Mouse (Mus musculus): Measurements from ENCODE around the gene Zcchc18. TPM values are rescaled to one million over a fixed set of nuclear protein-coding genes. Genes with fewer than 3 reads are reported as not detected.

Zcchc18 gene
- total and polyA plus RNA-seq, 3 experiments: 0.04 to 0.61 TPM; not detected in 1

- no peaks in the 10 kb centered on the region; a peak in 1 of 4 replicates for H3K4me1 ChIP-seq (ENCODE audit: control insufficient read depth in 1 of 2, insufficient read depth in 2 of 2, low read length in 2 of 2)
- H3K79me2 ChIP-seq (ENCODE audit: control insufficient read depth, insufficient read depth, low read length, poor library complexity): no peaks in the 10 kb centered on the region
- no peak for DNase-seq (ENCODE audit: low read depth, low spot score)
- H3K4me3 ChIP-seq (ENCODE audit: control insufficient read depth in 1 of 2, insufficient read depth in 1 of 2, low read depth in 2 of 2, low read length in 2 of 2): no peak overlapping the region
- peaks cover 2 to 3% of the 10 kb centered on the region in 2 experiments; a peak in 3 of 4 replicates for H3K36me3 ChIP-seq (ENCODE audit: control insufficient read depth in 1 of 2, insufficient read depth in 2 of 2, low read length in 2 of 2)
- H3K9me3 ChIP-seq (replicated peaks; ENCODE audit: insufficient read depth, low read length): no peaks in the 10 kb centered on the region
- no peak overlapping the region for H3K9ac ChIP-seq (ENCODE audit: control insufficient read depth, low read depth, low read length, poor library complexity, severe bottlenecking)
- TF ChIP-seq MAZ (IDR thresholded peaks at IDR 0.05; ENCODE audit: low read depth, low read length): no peak
- no peak for TF ChIP-seq E2F4 (IDR thresholded peaks at IDR 0.05; ENCODE audit: borderline replicate concordance, low read depth, low read length)
- TF ChIP-seq POLR2AphosphoS5 (IDR thresholded peaks at IDR 0.05; ENCODE audit: borderline replicate concordance, low read depth, low read length): no peak
- TF ChIP-seq UBTF (IDR thresholded peaks at IDR 0.05; ENCODE audit: borderline replicate concordance, insufficient read depth, low read depth, low read length): no peak
- no peak for TF ChIP-seq MAFK (IDR thresholded peaks at IDR 0.05; ENCODE audit: borderline replicate concordance, low read depth, low read length)
- TF ChIP-seq ZNF384 (IDR thresholded peaks at IDR 0.05; ENCODE audit: low read depth, low read length): no peak
- no peak for TF ChIP-seq TAL1 (IDR thresholded peaks at IDR 0.05; ENCODE audit: low read length)
- TF ChIP-seq EP300 (IDR thresholded peaks at IDR 0.05; ENCODE audit: low read depth in 1 of 2, low read length in 2 of 2): no peak
- TF ChIP-seq RAD21 (IDR thresholded peaks at IDR 0.05; ENCODE audit: low read depth, low read length): no peak
- no peak for TF ChIP-seq MAX (IDR thresholded peaks at IDR 0.05; ENCODE audit: low read length)
- no peak for TF ChIP-seq POLR2AphosphoS2 (IDR thresholded peaks at IDR 0.05; ENCODE audit: low read length)
- no peak for TF ChIP-seq GATA1 (IDR thresholded peaks at IDR 0.05; ENCODE audit: low read depth, low read length)
- no peak for TF ChIP-seq BHLHE40 (IDR thresholded peaks at IDR 0.05; ENCODE audit: borderline replicate concordance, low read depth, low read length)
- TF ChIP-seq TCF12 (IDR thresholded peaks at IDR 0.05; ENCODE audit: low read depth, low read length): no peak
- TF ChIP-seq KAT2A (conservative IDR thresholded peaks at IDR 0.05; ENCODE audit: low read depth, low read length): no peak
- no peak for TF ChIP-seq POLR2A (IDR thresholded peaks at IDR 0.05; ENCODE audit: control insufficient read depth in 1 of 2, insufficient read depth in 1 of 2, low read depth in 1 of 2, low read length in 2 of 2, poor library complexity in 1 of 2)
- no peak for TF ChIP-seq ZKSCAN1 (IDR thresholded peaks at IDR 0.05; ENCODE audit: low read depth, low read length)
- no peak for TF ChIP-seq HCFC1 (IDR thresholded peaks at IDR 0.05; ENCODE audit: low read depth, low read length)
- TF ChIP-seq GABPA (IDR thresholded peaks at IDR 0.05; ENCODE audit: low read depth, low read length): no peak
- TF ChIP-seq MYB (IDR thresholded peaks at IDR 0.05; ENCODE audit: low read depth, low read length): no peak
- no peaks in the 10 kb centered on the region for H3K27me3 ChIP-seq (ENCODE audit: control insufficient read depth in 1 of 2, insufficient read depth in 2 of 2, low read length in 2 of 2)
- no peak overlapping the region for H3K27ac ChIP-seq (ENCODE audit: control insufficient read depth, low read depth, low read length)
These were observed 24.7 kb downstream of the Zcchc18 start for GRCm38 (mm10) chrX:137017668-137018067.

DNA sequence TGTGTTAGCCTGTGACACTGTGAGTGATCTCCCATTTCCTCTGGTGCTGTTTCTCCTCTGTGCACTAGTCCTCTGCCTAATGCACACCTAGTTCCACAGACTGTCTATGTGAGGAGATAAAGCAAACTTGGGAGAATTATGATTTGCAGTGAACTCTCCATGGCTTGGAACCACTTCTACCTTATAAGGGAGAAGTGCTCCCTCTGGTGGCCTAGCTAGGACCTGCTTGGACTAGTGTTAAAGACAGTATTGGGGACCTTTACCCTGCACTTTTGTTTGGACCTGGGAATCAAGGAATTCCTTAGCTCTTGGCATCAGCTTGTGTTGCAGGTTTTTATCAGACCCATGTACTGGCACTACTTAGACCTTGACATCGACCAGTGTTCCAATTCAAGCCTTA is 26.4 kb downstream of the Zcchc18 start:
- Histone ChIP-seq H3K9me3 (replicated peaks; ENCODE audit: insufficient read depth, low read length) (no peaks in the 10 kb centered on the region), H3K27me3 (ENCODE audit: control insufficient read depth in 1 of 2, insufficient read depth in 2 of 2, low read length in 2 of 2) (no peaks in the 10 kb centered on the region), H3K4me3 (ENCODE audit: control insufficient read depth in 1 of 2, insufficient read depth in 1 of 2, low read depth in 2 of 2, low read length in 2 of 2) (no peak overlapping the region; a peak in 1 of 4 replicates), H3K79me2 (ENCODE audit: control insufficient read depth, insufficient read depth, low read length, poor library complexity) (no peaks in the 10 kb centered on the region), H3K4me1 (ENCODE audit: control insufficient read depth in 1 of 2, insufficient read depth in 2 of 2, low read length in 2 of 2) (no peaks in the 10 kb centered on the region; a peak in 1 of 4 replicates), H3K36me3 (ENCODE audit: control insufficient read depth in 1 of 2, insufficient read depth in 2 of 2, low read length in 2 of 2) (peaks cover 2% of the 10 kb centered on the region in 2 experiments; a peak in 2 of 4 replicates), H3K27ac (ENCODE audit: control insufficient read depth, low read depth, low read length) (no peak overlapping the region), H3K9ac (ENCODE audit: control insufficient read depth, low read depth, low read length, poor library complexity, severe bottlenecking) (no peak overlapping the region)
- peak; percentile 85 for DNase-seq (ENCODE audit: low read depth, low spot score)
- TF ChIP-seq MAZ (IDR thresholded peaks at IDR 0.05; ENCODE audit: low read depth, low read length): no peak
- peak; percentile 61 to 94 (median 83) for TF ChIP-seq CTCF (IDR thresholded peaks at IDR 0.05 in 2 of 3, conservative IDR thresholded peaks at IDR 0.05 in 1 of 3; ENCODE audit: control insufficient read depth in 1 of 3, insufficient read depth in 1 of 3, low read depth in 2 of 3, low read length in 3 of 3, poor library complexity in 1 of 3, severe bottlenecking in 1 of 3)
- TF ChIP-seq RAD21 (IDR thresholded peaks at IDR 0.05; ENCODE audit: low read depth, low read length): peak; percentile 32
- peak; percentile 64 for TF ChIP-seq SMC3 (IDR thresholded peaks at IDR 0.05; ENCODE audit: low read depth, low read length)
- no peak for TF ChIP-seq TBP (IDR thresholded peaks at IDR 0.05; ENCODE audit: low read depth, low read length)
- no peak for TF ChIP-seq POLR2AphosphoS5 (IDR thresholded peaks at IDR 0.05; ENCODE audit: borderline replicate concordance, low read depth, low read length)

All from MEL (cell line).